Mouse (Mus musculus): ENCODE results near the gene Olfr1501. TPM values are rescaled to one million over a fixed set of nuclear protein-coding genes. Genes with fewer than 3 reads are reported as not detected.
"Not testable (repeated sequence)": the region's sequence is repeated elsewhere in the genome, so short reads cannot be mapped to it uniquely, and the experiment has no call there.

The Olfr1501 gene
- not detected in 2 replicates for polyA plus RNA-seq (2012; ENCODE audit: insufficient read depth, insufficient read length, missing spikeins)

GRCm38 (mm10) chr19:13850592-13850991, at the start of gene Olfr1501:
TSS of gene Olfr1501 (minus strand) at chr19:13850692.
- not testable (repeated sequence) for H3K4me1 ChIP-seq (ENCODE audit: control insufficient read depth, insufficient read depth, insufficient read length, low read length); H3K27ac ChIP-seq (replicated peaks; ENCODE audit: low read depth, low read length); H3K4me3 ChIP-seq (ENCODE audit: insufficient read depth, low read depth, low read length)

DNA sequence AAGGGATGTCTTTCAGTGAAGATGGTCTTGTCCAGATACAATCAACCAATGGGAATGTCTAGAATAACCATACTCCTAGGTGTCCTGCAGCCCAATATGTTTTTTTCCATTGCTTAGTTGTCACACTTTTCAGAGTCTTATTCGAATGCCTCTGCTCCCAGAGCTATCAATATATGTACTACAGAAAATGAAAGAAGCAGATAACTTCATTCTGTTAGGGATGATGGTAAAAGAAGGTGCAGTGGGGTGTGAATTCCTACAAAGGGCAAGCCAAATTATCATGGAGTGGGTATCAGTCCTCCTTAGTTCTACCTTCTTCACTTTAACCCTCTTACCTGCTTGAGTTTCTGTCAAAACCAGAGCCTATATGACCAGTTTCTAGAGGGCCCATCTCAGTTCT, 47.3 kb upstream of the Olfr1501 start, which contains the start of gene Olfr1504:
Gene Olfr1504 (minus strand): TSS at position 101 of the 400 bp plus-strand sequence.
- no peak within 1 kb of the TSS for H3K27ac ChIP-seq (replicated peaks; ENCODE audit: low read depth, low read length)
- H3K4me3 ChIP-seq (ENCODE audit: insufficient read depth, low read depth, low read length), result no peak within 1 kb of the TSS
- no peaks in the 10 kb centered on the region for H3K4me1 ChIP-seq (ENCODE audit: control insufficient read depth, insufficient read depth, insufficient read length, low read length)

DNA sequence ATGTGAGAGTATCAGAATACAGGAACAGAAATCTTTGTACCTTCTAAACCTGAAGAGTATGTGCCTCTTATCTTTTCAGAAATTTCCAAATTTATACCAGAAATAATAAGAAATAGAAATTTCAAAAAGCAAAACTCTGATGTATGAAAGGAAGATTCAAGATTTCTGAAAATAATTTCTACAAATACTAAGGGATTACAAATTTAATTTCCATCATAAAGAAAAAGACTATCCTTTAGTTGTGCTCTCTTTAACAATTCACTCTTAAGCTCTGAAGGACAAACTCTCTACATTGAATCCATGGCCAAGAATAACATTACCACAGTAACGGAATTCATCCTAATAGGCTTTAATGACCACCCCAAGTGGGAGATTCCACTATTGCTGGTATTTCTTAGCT, 11.0 kb upstream of the Olfr1501 start, which contains the start of gene Olfr1502:
Gene Olfr1502 (plus strand): TSS at position 301 of the 400 bp plus-strand sequence.
- no peak within 1 kb of the TSS for H3K27ac ChIP-seq (replicated peaks; ENCODE audit: low read depth, low read length)
- no peaks in the 10 kb centered on the region for H3K4me1 ChIP-seq (ENCODE audit: control insufficient read depth, insufficient read depth, insufficient read length, low read length)
- no peak within 1 kb of the TSS for H3K4me3 ChIP-seq (ENCODE audit: insufficient read depth, low read depth, low read length)

DNA sequence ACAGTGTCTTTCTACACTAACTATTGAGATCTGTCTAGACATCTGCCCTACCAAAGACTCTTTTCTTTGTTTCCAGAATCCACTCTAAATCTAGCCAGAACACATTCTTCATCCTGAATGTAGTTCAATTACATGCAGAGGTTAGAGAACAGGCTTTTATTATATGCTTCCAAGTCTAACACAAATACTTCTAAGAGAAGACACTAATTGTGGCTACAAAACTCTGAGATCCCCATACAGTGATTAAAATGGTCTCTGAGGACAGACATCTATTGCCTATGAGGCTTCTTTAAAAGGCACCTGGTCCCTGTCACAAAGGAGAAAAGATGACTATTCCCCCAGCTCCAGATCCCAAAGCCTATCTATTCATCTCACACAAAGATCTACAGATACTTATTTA, 20.1 kb downstream of the Olfr1501 start, which contains the start of gene Olfr1500:
Gene Olfr1500 (minus strand): TSS at position 101 of the 400 bp plus-strand sequence.
- no peaks in the 10 kb centered on the region for H3K4me1 ChIP-seq (ENCODE audit: control insufficient read depth, insufficient read depth, insufficient read length, low read length)
- no peak within 1 kb of the TSS for H3K27ac ChIP-seq (replicated peaks; ENCODE audit: low read depth, low read length)
- no peak within 1 kb of the TSS for H3K4me3 ChIP-seq (ENCODE audit: insufficient read depth, low read depth, low read length)

GRCm38 (mm10) chr19:13828447-13828846, 22.0 kb downstream of the Olfr1501 start:
- no peaks in the 10 kb centered on the region for H3K4me1 ChIP-seq (ENCODE audit: control insufficient read depth, insufficient read depth, insufficient read length, low read length)
- H3K4me3 ChIP-seq (ENCODE audit: insufficient read depth, low read depth, low read length), result no peak overlapping the region
- no peak overlapping the region for H3K27ac ChIP-seq (replicated peaks; ENCODE audit: low read depth, low read length)

DNA sequence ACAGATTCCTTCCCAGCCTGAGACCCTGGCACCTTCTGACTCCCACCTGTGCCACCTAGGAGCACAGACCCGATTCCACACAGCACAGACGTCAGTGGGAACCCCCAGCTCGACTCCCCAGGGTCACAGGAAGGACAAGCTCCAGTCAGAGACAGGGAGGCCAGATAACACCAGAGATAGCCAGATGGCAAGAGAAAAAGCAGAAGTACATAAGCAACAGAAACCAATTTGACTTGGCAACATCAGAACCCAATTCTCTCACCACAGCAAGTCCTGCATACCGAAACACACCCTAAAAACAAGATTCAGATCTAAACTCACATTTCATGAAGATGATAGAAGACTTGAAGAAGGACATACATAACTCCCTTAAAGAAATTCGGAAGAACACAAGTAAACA, 29.6 kb downstream of the Olfr1501 start:
- H3K27ac ChIP-seq (replicated peaks; ENCODE audit: low read depth, low read length), result no peak overlapping the region
- H3K4me1 ChIP-seq (ENCODE audit: control insufficient read depth, insufficient read depth, insufficient read length, low read length), result no peaks in the 10 kb centered on the region
- no peak overlapping the region for H3K4me3 ChIP-seq (ENCODE audit: insufficient read depth, low read depth, low read length)

GRCm38 (mm10) chr19:13819347-13819746, 31.1 kb downstream of the Olfr1501 start, which contains the start of gene Olfr1499:
TSS of gene Olfr1499 (minus strand) at chr19:13819447.
- Histone ChIP-seq H3K27ac (replicated peaks; ENCODE audit: low read depth, low read length) (no peak within 1 kb of the TSS), H3K4me1 (ENCODE audit: control insufficient read depth, insufficient read depth, insufficient read length, low read length) (no peaks in the 10 kb centered on the region), H3K4me3 (ENCODE audit: insufficient read depth, low read depth, low read length) (no peak within 1 kb of the TSS)

GRCm38 (mm10) chr19:13818827-13819226, 31.7 kb downstream of the Olfr1501 start:
- Histone ChIP-seq H3K27ac (replicated peaks; ENCODE audit: low read depth, low read length) (no peak overlapping the region), H3K4me3 (ENCODE audit: insufficient read depth, low read depth, low read length) (no peak overlapping the region), H3K4me1 (ENCODE audit: control insufficient read depth, insufficient read depth, insufficient read length, low read length) (no peaks in the 10 kb centered on the region)

DNA sequence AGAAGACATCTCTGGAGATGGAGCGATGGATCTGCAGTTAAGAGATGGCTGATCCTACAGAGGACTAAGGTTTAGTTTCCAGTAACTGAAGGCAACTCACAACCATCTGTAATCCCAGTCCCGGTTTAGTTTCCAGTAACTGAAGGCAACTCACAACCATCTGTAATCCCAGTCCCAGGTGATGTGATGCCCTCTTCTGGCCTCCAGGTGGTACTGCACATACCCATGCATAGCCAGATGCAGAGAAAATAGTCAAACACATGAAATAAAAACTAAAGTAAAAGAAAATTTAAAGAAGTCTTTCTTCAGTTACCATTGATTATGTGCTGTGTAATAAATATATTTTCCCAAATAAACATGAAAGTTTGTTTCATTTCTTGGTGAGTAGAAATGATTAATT, 37.7 kb downstream of the Olfr1501 start:
- Histone ChIP-seq H3K27ac (replicated peaks; ENCODE audit: low read depth, low read length) (no peak overlapping the region), H3K4me3 (ENCODE audit: insufficient read depth, low read depth, low read length) (no peak overlapping the region), H3K4me1 (ENCODE audit: control insufficient read depth, insufficient read depth, insufficient read length, low read length) (no peaks in the 10 kb centered on the region)

- H3K4me1 ChIP-seq (ENCODE audit: control insufficient read depth, insufficient read depth, insufficient read length, low read length); H3K4me3 ChIP-seq (ENCODE audit: insufficient read depth, low read depth, low read length); H3K27ac ChIP-seq (replicated peaks; ENCODE audit: low read depth, low read length): not testable (repeated sequence)
Measured at GRCm38 (mm10) chr19:13805486-13805885, 45.0 kb downstream of the Olfr1501 start.

- no peak within 1 kb of the TSS for H3K4me3 ChIP-seq (ENCODE audit: insufficient read depth, low read depth, low read length)
- H3K27ac ChIP-seq (replicated peaks; ENCODE audit: low read depth, low read length), result no peak within 1 kb of the TSS
- H3K4me1 ChIP-seq (ENCODE audit: control insufficient read depth, insufficient read depth, insufficient read length, low read length), result no peaks in the 10 kb centered on the region
Measured at GRCm38 (mm10) chr19:13798102-13798501, 52.4 kb downstream of the Olfr1501 start, which contains the start of gene Olfr1497. TSS of gene Olfr1497 (minus strand) at chr19:13798202.

Other genes starting within 250 kb of the Olfr1501 start
- gene Olfr1487, start 233.3 kb downstream of the Olfr1501 start, polyA plus RNA-seq (2012; ENCODE audit: insufficient read depth, insufficient read length, missing spikeins), result not detected in 2 replicates
- gene Olfr1489, start 219.1 kb downstream of the Olfr1501 start, polyA plus RNA-seq (2012; ENCODE audit: insufficient read depth, insufficient read length, missing spikeins), result 0.08 TPM in 1 of 2 replicates, not detected in the other
- not detected in 2 replicates for gene Olfr1490, start 199.6 kb downstream of the Olfr1501 start, polyA plus RNA-seq (2012; ENCODE audit: insufficient read depth, insufficient read length, missing spikeins)
- gene Olfr1491, start 153.4 kb downstream of the Olfr1501 start, polyA plus RNA-seq (2012; ENCODE audit: insufficient read depth, insufficient read length, missing spikeins), result not detected in 2 replicates
- not detected in 2 replicates for gene Olfr1493-ps1, start 127.4 kb downstream of the Olfr1501 start, polyA plus RNA-seq (2012; ENCODE audit: insufficient read depth, insufficient read length, missing spikeins)
- gene Olfr1494, start 111.0 kb downstream of the Olfr1501 start, polyA plus RNA-seq (2012; ENCODE audit: insufficient read depth, insufficient read length, missing spikeins), result not detected in 2 replicates
- gene Olfr1495, start 86.1 kb downstream of the Olfr1501 start, polyA plus RNA-seq (2012; ENCODE audit: insufficient read depth, insufficient read length, missing spikeins), result not detected in 2 replicates
- not detected in 2 replicates for gene Olfr1496, start 72.8 kb downstream of the Olfr1501 start, polyA plus RNA-seq (2012; ENCODE audit: insufficient read depth, insufficient read length, missing spikeins)
- not detected in 2 replicates for gene Olfr1497, start 52.5 kb downstream of the Olfr1501 start, polyA plus RNA-seq (2012; ENCODE audit: insufficient read depth, insufficient read length, missing spikeins)
- not detected in 2 replicates for gene Olfr1499, start 31.2 kb downstream of the Olfr1501 start, polyA plus RNA-seq (2012; ENCODE audit: insufficient read depth, insufficient read length, missing spikeins)
- not detected in 2 replicates for gene Olfr1500, start 20.2 kb downstream of the Olfr1501 start, polyA plus RNA-seq (2012; ENCODE audit: insufficient read depth, insufficient read length, missing spikeins)
- not detected in 2 replicates for gene Olfr1502, start 11.1 kb upstream of the Olfr1501 start, polyA plus RNA-seq (2012; ENCODE audit: insufficient read depth, insufficient read length, missing spikeins)
- not detected in 2 replicates for gene Olfr1504, start 47.2 kb upstream of the Olfr1501 start, polyA plus RNA-seq (2012; ENCODE audit: insufficient read depth, insufficient read length, missing spikeins)
- gene Olfr1505, start 62.8 kb upstream of the Olfr1501 start, polyA plus RNA-seq (2012; ENCODE audit: insufficient read depth, insufficient read length, missing spikeins), result not detected in 2 replicates